Mouse (Mus musculus): ENCODE results near the gene Adarb1.

DNA sequence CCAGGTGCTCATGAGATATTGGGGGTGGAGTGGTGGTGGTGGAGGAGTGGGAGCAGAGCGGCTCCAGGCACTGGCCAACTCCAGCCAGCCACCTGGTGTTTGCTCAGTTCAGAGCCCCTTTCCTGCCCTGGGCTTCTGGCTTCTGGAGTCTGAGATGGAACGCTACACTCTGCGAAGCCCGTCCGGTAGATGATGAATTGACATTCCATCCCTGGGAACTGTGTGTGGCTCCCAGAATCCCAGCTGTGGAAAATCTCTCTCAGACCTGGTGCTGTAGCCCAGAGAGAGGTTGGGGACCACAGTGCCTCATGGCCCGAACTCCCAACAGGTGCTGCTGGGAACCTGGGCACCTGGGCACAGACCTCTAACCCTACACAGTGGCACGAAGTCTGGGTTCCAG is 170.4 kb downstream of the Adarb1 start:
- TF ChIP-seq CTCF (IDR thresholded peaks at IDR 0.05; ENCODE audit: borderline replicate concordance, insufficient read depth, low read depth, low read length) (no peak), POLR2A (IDR thresholded peaks at IDR 0.05; ENCODE audit: borderline replicate concordance, insufficient read depth, low read length) (no peak)
